Mouse (Mus musculus): Measurements from ENCODE around the gene Slc22a1. TPM values are rescaled to one million over a fixed set of nuclear protein-coding genes. Genes with fewer than 3 reads are reported as not detected.

The Slc22a1 gene
- not detected in 2 replicates for polyA plus RNA-seq (2015; fragmentation: Nextera tagmentation; extraction: Ambion mirVana)

DNA sequence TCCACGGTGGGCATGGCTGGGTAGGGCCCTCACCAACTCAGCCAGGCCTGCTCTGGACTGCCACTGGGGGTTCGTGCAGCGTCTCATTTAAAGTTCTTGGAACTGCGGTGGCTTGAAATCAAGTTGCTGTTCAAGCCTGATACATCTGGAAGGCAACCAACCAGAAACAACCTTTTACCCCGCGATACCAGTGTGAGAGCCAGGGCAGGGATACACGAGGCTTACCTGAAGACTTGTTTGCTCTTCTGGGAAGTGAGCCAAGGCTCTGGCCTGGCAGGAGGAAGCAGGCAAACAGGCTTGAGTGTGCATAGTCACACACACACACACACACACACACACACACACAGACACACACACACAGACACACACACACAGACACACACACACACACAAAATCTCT lies at the start of gene Slc22a1:
Gene Slc22a1, minus strand, starts transcription at position 184 of the 400 bp plus-strand sequence.
- WGBS: 87% methylated on average over 7 of the region's 7 CpGs
- Histone ChIP-seq H3K4me1 (replicated peaks) (no peaks in the 10 kb centered on the region), H3K27me3 (no peaks in the 10 kb centered on the region), H3K4me2 (replicated peaks) (no peak within 1 kb of the TSS), H3K27ac (no peak within 1 kb of the TSS), H3K9me3 (peaks cover 2% of the 10 kb centered on the region; the same call in 1 of the 2 replicates), H3K36me3 (peaks cover 5% of the 10 kb centered on the region; the same call in 1 of the 2 replicates), H3K4me3 (replicated peaks) (no peak within 1 kb of the TSS), H3K9ac (replicated peaks) (no peak within 1 kb of the TSS)
- no peak for ATAC-seq

DNA sequence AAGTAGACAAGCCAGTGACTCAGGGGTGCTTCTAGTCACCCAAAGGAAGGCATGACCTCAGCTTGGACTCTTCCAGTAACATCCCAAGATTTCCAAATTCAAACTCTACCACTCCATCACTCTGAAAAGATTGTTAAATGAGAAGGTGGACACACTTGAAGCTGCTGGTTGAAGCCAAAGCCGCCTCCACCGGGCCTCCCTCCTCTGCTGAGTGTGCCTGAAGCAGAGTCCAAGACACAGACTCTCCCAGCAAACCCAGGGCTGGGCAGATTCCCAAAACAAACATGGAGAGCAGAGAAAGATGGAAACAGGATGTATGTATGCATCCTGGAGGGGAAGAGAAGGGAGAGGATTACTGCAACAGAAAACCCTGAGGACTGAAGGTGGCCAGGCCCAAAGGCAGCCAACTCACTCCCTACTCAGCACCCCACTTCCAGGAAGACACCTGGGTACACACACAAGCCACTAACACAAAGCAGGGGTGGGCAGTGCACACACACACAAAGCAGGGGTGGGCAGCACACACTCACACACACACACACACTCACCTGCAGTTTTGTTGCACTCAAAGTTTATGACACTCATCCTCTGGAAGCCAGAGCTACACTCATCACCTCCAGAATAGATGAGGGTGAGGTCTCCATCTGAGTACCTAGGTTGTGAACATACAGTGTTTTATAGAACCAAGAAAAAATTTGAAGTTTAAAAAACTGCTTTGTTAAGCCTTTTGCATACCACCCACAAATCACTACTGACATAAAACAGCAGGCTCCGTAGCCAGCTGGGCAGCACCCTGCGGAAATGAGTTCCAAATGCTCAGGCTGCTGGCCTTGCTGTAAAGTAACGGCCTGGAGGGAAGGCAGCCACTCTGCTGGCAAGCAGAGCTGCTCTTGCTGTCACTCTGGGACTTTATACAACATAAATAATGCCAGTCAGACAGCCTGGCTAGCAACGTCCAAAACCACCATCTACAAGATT lies 49.4 kb upstream of the Slc22a1 start:
- WGBS: 86% methylated on average over 6 of the region's 6 CpGs
- Histone ChIP-seq H3K4me1 (replicated peaks) (peaks cover 2% of the 10 kb centered on the region; the same call in 1 of the 2 replicates), H3K9me3 (no peaks in the 10 kb centered on the region), H3K27me3 (no peaks in the 10 kb centered on the region), H3K36me3 (peaks cover 73% of the 10 kb centered on the region), H3K9ac (replicated peaks) (no peak overlapping the region), H3K4me3 (replicated peaks) (no peak overlapping the region), H3K4me2 (replicated peaks) (no peak overlapping the region), H3K27ac (peak overlapping the region; percentile 19; the same call in 1 of the 2 replicates)
- ATAC-seq: no peak

DNA sequence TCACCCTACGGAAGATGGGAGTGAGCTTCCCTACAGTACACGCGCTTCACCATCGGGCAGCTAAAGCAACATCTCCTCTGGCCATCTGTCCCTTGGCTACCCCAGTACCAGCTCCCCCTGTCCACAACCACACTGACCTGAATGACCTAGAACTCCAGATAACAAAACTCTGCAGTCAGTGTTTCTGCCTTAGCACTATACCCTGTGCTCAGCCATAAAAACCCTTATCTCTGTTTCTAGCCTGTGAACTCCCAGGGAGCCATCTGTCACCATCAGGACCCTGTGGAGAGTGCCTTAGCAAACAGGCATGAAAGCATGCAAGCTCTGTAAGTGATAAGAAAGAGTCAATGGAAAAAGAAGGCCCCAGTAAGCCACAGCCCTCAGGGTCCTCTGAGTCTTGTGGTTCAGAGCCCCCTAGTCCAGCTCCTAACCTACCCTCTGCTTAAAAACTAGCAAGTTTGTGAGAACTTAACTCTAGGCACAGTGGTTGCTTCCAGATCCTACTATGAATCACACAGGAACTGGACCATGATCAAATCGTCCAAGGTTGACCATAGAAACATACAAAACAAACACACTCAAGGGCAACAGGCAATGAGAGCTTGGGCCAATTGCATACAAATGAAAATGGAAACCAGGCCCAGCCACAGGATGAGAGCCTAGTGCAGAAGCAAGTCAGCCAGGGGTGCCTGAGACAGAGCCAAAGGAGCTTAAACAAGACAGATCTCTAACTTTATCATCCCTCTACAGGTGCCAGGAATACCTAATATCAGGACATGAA lies 48.5 kb upstream of the Slc22a1 start:
- Histone ChIP-seq H3K4me1 (replicated peaks) (peaks cover 2% of the 10 kb centered on the region; the same call in 1 of the 2 replicates), H3K9me3 (no peaks in the 10 kb centered on the region), H3K4me3 (replicated peaks) (no peak overlapping the region), H3K27ac (no peak overlapping the region), H3K36me3 (peaks cover 73% of the 10 kb centered on the region), H3K9ac (replicated peaks) (no peak overlapping the region), H3K4me2 (replicated peaks) (no peak overlapping the region), H3K27me3 (no peaks in the 10 kb centered on the region)
- WGBS: 91% methylated on average over 5 of the region's 5 CpGs
- ATAC-seq: no peak

DNA sequence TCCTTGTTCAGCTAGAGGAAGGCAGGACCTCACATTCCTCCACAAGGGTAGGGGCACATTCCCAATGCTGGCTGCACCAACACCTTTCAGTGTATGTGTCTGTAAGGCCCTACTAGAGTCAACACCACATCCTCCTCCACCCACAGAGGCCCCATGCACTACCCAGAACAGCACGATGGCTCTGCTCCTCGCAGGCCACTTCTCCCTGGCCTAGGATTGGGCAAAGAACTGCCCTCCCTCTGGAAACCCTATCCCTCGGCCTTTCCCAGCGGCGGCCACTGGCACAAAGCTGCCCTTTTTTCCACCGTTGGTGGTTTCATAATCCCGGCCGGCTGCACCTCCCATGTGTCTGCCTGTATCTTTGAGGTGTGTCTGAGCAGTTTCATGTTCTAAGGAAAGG lies 47.0 kb upstream of the Slc22a1 start:
- Histone ChIP-seq H3K9ac (replicated peaks) (no peak overlapping the region), H3K4me3 (replicated peaks) (no peak overlapping the region), H3K27ac (no peak overlapping the region), H3K27me3 (no peaks in the 10 kb centered on the region), H3K9me3 (no peaks in the 10 kb centered on the region), H3K4me1 (replicated peaks) (peaks cover 2% of the 10 kb centered on the region; the same call in 1 of the 2 replicates), H3K4me2 (replicated peaks) (no peak overlapping the region), H3K36me3 (peaks cover 81% of the 10 kb centered on the region)
- WGBS: 44% methylated on average over 8 of the region's 8 CpGs
- ATAC-seq: no peak

DNA sequence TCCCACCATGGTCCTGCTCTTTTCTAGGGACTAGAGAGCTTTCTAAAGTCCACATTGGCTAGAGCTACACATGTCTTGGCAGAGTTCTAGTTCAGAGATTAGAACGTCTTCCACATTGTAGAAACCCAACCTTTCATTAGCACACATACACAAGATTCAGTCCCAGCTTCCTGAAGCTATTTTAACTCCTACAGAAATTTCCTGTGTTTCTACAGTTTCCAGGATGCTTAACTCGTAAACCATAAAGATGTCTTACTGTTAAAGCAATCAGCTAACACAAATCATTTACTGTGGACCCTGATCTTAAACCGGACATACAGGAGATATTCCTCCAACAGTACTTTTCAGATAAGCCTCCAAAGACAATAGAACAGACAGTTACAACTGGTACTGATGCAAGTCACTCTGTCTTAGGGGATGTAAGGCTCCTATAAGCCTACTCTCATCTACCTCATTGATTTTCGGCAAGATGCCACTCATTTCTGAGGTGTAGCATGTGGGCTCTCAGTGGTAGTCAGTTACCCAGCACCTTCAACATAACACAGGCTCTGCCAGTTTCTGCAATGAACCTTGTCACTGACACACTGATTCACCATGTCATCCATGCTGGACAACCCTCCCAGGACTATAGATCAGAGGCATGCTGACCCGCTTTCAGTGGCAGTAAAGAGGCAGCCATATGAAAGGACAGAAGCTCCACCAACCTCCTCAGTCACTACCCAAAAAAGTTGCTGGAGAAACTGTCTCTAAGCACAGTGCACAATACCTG lies 45.7 kb upstream of the Slc22a1 start:
- Histone ChIP-seq H3K27ac (no peak overlapping the region), H3K4me2 (replicated peaks) (no peak overlapping the region), H3K9me3 (no peaks in the 10 kb centered on the region), H3K36me3 (peaks cover 87% of the 10 kb centered on the region), H3K4me3 (replicated peaks) (no peak overlapping the region), H3K27me3 (no peaks in the 10 kb centered on the region), H3K4me1 (replicated peaks) (peaks cover 2% of the 10 kb centered on the region; the same call in 1 of the 2 replicates), H3K9ac (replicated peaks) (no peak overlapping the region)
- no peak for ATAC-seq
- 90% methylated on average over 5 of the region's 5 CpGs for WGBS

DNA sequence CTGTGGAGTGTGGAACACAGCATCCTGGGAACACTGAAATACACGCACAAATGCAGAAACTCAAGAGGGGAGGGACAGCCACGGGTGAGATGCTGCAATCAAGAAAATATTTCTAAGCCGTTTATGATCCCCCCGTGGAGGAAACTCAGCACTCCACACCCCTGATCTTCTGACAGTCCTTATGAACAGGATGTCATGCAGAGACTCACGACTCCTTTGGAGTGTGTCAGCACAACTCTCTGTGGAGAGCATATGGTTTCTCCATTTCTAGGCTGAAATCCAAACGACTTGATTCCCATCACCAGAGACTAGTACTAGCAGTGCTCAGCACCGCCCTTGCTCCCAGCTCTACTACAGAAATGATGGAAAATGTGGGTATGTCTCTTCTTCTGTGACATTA lies 42.6 kb upstream of the Slc22a1 start:
- H3K9ac ChIP-seq (replicated peaks): no peak overlapping the region
- no peak for ATAC-seq

DNA sequence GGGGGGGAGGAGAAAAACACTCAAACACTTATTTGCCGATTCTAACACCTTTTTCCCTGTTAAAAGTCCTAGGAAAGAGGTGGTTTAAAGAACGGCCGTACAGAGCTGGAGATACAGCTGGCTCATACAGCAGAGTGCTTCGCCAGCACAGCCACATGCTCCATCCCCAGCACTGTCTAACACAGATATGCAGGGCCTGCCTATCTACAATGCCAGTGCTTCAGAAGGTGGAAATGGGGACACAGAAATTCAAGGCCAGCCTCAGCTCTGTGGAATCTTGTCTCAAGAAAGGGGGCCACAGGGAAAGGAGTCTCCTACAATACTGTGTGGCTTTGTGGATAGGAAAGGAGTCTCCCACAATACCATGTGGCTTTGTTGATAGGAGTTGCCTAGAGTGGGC lies 41.8 kb upstream of the Slc22a1 start:
- WGBS: 88% methylated on average over 4 of the region's 4 CpGs
- no peak overlapping the region for H3K9ac ChIP-seq (replicated peaks)
- peaks cover 95% of the 10 kb centered on the region for H3K36me3 ChIP-seq
- no peak overlapping the region for H3K4me2 ChIP-seq (replicated peaks)
- H3K27me3 ChIP-seq: no peaks in the 10 kb centered on the region
- no peaks in the 10 kb centered on the region for H3K9me3 ChIP-seq
- no peaks in the 10 kb centered on the region for H3K4me1 ChIP-seq (replicated peaks)
- ATAC-seq: no peak
- no peak overlapping the region for H3K4me3 ChIP-seq (replicated peaks)
- H3K27ac ChIP-seq: no peak overlapping the region

More for the DNA sequence above, 42.6 kb upstream of the Slc22a1 start:
- H3K4me2 ChIP-seq (replicated peaks): no peak overlapping the region
- no peaks in the 10 kb centered on the region for H3K4me1 ChIP-seq (replicated peaks)
- H3K36me3 ChIP-seq: peaks cover 94% of the 10 kb centered on the region
- no peak overlapping the region for H3K27ac ChIP-seq
- WGBS: 84% methylated on average over 7 of the region's 7 CpGs
- H3K9me3 ChIP-seq: no peaks in the 10 kb centered on the region
- no peaks in the 10 kb centered on the region for H3K27me3 ChIP-seq
- H3K4me3 ChIP-seq (replicated peaks): no peak overlapping the region

DNA sequence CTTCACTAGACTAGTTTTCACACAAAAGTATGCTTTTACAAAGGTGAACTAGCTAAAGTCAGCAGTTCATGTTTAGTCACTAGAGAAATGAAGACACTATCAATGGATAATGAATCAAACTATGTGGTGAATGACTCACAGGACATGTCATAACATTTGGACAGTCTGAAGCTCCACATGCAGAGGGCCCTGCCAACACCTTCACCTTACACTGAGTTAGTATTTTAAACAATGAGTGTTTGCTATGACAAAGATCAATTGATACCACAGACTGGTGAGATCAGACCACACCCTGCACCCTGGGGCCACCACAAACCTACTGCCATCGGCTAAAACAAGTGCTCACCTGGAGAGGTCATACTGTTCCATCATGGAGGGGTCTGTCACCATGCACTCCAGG lies 39.4 kb upstream of the Slc22a1 start:
- Histone ChIP-seq H3K27ac (no peak overlapping the region), H3K4me3 (replicated peaks) (no peak overlapping the region), H3K36me3 (peaks cover 98% of the 10 kb centered on the region), H3K4me1 (replicated peaks) (no peaks in the 10 kb centered on the region), H3K9me3 (no peaks in the 10 kb centered on the region), H3K9ac (replicated peaks) (no peak overlapping the region), H3K27me3 (no peaks in the 10 kb centered on the region), H3K4me2 (replicated peaks) (no peak overlapping the region)
- ATAC-seq: no peak
- 85% methylated on average over 1 of the region's 1 CpGs for WGBS

DNA sequence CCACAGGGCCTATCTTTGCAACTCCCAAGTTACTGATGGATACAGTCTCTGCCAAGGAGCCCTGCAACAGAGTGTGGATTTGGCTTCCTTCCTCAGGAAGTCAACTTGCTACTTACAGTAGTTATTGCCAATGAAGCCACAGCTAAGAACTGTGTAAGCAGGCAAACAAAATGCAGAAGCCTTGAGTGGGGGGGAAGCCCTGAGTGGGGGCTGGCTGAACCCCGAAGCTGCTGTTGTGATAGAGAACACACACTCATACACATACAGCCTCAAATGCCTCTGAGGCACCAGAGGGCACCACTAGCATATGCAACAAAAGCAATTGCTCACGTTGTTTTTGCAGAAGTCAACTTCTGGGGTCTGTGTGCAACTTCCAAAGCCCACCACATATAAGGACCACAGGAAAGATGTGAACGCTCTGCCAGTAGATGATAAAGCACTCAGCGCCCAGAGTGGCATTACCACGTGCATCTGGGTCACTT lies 38.5 kb upstream of the Slc22a1 start:
- ATAC-seq: no peak
- H3K36me3 ChIP-seq: peaks cover 94% of the 10 kb centered on the region
- no peaks in the 10 kb centered on the region for H3K27me3 ChIP-seq
- no peak overlapping the region for H3K9ac ChIP-seq (replicated peaks)
- WGBS: 88% methylated on average over 5 of the region's 5 CpGs
- H3K4me3 ChIP-seq (replicated peaks): no peak overlapping the region
- H3K4me2 ChIP-seq (replicated peaks): no peak overlapping the region
- H3K9me3 ChIP-seq: no peaks in the 10 kb centered on the region
- H3K4me1 ChIP-seq (replicated peaks): no peaks in the 10 kb centered on the region
- no peak overlapping the region for H3K27ac ChIP-seq

DNA sequence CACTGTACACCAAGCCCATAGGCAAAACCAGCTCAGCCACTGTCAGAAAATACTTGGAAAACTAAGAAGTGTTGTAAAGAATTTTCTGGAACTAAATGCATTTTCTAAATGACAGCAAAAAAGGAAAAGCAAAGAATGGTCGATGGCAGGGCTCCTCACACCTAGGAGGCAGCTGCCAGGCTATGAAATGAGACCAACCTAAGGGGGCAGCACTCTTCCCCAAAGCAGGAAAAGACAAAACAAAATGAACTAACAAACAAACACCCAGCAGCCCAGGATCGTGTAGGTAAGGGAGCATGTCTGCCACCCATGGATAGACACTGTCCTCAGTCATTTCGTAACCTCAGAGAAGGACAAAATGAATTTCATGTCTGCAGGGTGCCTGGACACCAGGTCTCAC lies 37.4 kb upstream of the Slc22a1 start:
- no peaks in the 10 kb centered on the region for H3K4me1 ChIP-seq (replicated peaks)
- peaks cover 92% of the 10 kb centered on the region for H3K36me3 ChIP-seq
- no peak for ATAC-seq
- no peaks in the 10 kb centered on the region for H3K27me3 ChIP-seq
- H3K9me3 ChIP-seq: no peaks in the 10 kb centered on the region
- H3K9ac ChIP-seq (replicated peaks): no peak overlapping the region
- no peak overlapping the region for H3K4me2 ChIP-seq (replicated peaks)
- 79% methylated on average over 3 of the region's 3 CpGs for WGBS
- no peak overlapping the region for H3K27ac ChIP-seq
- no peak overlapping the region for H3K4me3 ChIP-seq (replicated peaks)

DNA sequence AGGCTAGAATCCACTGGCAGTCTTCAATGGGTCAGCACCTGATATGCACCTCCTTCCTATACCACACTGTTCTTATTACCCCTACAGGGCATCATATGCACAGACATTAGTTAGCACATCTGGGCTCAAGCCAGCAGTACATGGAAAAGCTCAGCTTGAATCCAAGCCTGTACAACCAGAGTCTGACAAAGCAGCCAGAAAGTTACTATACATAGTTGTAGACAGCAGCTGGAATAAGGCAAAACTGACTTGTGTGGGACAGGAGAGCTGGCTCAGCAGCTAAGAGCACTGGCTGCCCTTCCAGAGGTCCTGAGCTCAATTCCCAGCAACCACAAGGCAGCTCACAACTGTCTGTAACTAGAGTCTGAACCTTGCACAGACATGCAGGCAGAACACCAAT lies 36.6 kb upstream of the Slc22a1 start:
- H3K27me3 ChIP-seq: no peaks in the 10 kb centered on the region
- H3K9ac ChIP-seq (replicated peaks): no peak overlapping the region
- no peak for ATAC-seq
- no peaks in the 10 kb centered on the region for H3K9me3 ChIP-seq
- no peaks in the 10 kb centered on the region for H3K4me1 ChIP-seq (replicated peaks)
- no peak overlapping the region for H3K4me3 ChIP-seq (replicated peaks)
- no peak overlapping the region for H3K27ac ChIP-seq
- H3K36me3 ChIP-seq: peaks cover 88% of the 10 kb centered on the region
- H3K4me2 ChIP-seq (replicated peaks): no peak overlapping the region
